Mouse (Mus musculus): ENCODE measurements around the gene Ehhadh. TPM values are rescaled to one million over a fixed set of nuclear protein-coding genes. Genes with fewer than 3 reads are reported as not detected.

Ehhadh gene
- 1.3 and 1.8 TPM in 2 replicates for polyA plus RNA-seq (2011; ENCODE audit: insufficient read depth, insufficient read length, low replicate concordance, missing spikeins)

DNA sequence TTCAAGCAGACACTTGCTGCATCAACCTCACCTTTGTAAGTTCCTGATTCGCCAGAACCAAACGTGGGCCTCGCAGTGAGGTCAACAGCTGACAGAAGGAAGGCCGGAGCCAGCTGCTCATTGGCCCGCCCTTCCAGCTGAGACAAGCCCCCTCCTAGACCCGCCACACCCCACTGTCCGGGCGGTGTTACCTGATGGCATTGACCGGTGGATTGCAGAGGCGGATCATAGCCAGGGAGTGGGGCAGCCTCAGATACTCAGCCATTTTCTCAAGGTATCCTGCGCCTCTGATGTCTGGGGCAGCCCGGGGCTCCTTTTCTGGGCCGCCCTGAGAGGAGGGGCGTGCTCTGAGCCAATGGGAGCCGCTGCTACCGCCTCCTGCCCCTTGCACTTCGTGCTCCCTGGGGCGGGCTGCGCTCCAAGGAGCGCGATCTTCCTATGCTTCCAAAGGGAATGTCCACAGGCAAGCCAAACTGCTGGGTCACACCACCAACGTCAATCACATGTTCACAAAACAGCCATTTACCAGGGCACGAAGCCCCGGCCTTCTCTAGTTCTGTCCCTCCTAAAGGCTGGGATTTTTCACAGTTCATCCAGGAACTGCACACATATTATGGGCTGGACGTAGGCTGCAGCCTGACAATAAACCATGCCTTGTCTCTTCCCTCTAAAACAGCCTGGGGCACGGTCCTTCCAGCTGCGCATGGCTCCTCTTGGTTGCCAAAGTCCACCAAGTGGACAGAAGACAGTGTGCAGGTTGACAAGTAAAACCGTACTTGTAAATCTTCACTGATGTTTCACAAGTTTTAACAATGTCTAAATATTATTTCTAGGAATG, at the start of gene Ehhadh:
Gene Ehhadh (minus strand): TSS at position 292 of the 838 bp plus-strand sequence.
- WGBS = 11% methylated on average over 28 of the region's 28 CpGs
- H3K4me3 ChIP-seq (replicated peaks; ENCODE audit: control insufficient read depth, low read depth, low read length) = peak within 1 kb of the TSS; percentile 78
- no peaks in the 10 kb centered on the region; the same call in 1 of the 2 replicates for H3K4me1 ChIP-seq (ENCODE audit: control insufficient read depth, insufficient read depth, low read length)
- TF ChIP-seq POLR2A (IDR thresholded peaks at IDR 0.05; ENCODE audit: borderline replicate concordance, control insufficient read depth, low read depth, low read length) = peak; percentile 24; the same call in 1 of the 2 replicates
- no peak for TF ChIP-seq CTCF (IDR thresholded peaks at IDR 0.05; ENCODE audit: control insufficient read depth, insufficient read depth, low read length)
- H3K27ac ChIP-seq (ENCODE audit: control insufficient read depth, insufficient read depth, low read depth, low read length, poor library complexity) = peak within 1 kb of the TSS; percentile 37; the same call in 1 of the 2 replicates

DNA sequence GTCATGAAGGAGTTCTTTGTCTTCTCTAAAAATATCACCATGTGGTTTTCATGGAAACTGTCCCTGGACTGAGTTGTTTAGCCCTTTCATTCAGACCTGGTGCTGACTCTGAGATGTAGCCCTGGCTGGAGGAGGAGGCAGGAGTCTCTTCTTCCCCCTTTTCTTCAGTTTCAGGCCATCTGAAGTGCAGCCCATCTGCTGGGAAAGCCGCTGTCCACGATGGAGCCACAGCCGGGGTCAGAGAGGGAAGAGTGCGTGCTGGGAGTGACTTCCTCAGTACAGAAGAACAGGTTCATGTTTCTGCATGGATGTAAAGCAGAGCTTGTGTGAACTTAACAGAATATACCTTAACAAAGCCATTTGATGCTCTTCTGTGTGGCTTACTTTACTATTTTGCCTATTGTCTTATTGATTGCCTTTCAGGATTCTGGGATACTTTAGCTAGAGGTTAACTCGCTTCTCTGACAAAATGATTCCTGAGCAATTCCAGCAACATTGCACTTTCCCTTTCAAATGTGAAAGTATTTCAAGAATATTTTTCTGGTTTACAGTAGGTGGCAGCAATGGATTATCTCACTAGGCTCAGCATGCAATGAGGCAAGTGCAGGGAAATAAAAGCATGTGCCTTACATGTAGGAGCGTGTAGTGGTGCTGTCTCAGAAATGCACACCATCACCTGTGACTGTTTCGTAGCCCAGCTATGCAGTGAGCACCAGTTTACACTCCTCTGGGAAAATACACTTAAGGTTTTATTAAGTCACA, 48.9 kb upstream of the Ehhadh start:
- Histone ChIP-seq H3K4me3 (replicated peaks; ENCODE audit: control insufficient read depth, low read depth, low read length) (no peak overlapping the region), H3K27ac (ENCODE audit: control insufficient read depth, insufficient read depth, low read depth, low read length, poor library complexity) (no peak overlapping the region), H3K4me1 (ENCODE audit: control insufficient read depth, insufficient read depth, low read length) (no peaks in the 10 kb centered on the region; the same call in 1 of the 2 replicates)
- TF ChIP-seq CTCF (IDR thresholded peaks at IDR 0.05; ENCODE audit: control insufficient read depth, insufficient read depth, low read length) = no peak
- WGBS = 16% methylated on average over 7 of the region's 7 CpGs

DNA sequence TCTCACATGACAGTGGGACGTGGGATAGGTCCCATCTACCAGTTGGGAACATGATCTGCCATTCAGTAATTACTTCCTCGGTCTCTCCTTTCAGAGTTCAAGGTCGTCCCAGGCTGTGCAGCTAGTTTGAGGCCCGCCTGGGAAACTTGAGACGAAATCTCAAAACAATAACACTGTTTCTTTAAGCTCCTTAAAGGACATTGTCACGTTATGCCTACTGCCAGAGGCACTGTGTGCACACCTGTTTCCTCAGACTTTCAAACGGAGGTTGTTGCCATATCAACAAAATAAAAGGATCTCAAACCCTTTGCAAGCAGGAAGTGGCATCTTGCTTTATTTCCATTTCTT, 48.0 kb upstream of the Ehhadh start:
- H3K4me3 ChIP-seq (replicated peaks; ENCODE audit: control insufficient read depth, low read depth, low read length) = no peak overlapping the region
- no peak overlapping the region for H3K27ac ChIP-seq (ENCODE audit: control insufficient read depth, insufficient read depth, low read depth, low read length, poor library complexity)
- TF ChIP-seq POLR2A (IDR thresholded peaks at IDR 0.05; ENCODE audit: borderline replicate concordance, control insufficient read depth, low read depth, low read length) (no peak), CTCF (IDR thresholded peaks at IDR 0.05; ENCODE audit: control insufficient read depth, insufficient read depth, low read length) (no peak)
- H3K4me1 ChIP-seq (ENCODE audit: control insufficient read depth, insufficient read depth, low read length) = no peaks in the 10 kb centered on the region; the same call in none of the 2 replicates
- 42% methylated on average over 7 of the region's 7 CpGs for WGBS

DNA sequence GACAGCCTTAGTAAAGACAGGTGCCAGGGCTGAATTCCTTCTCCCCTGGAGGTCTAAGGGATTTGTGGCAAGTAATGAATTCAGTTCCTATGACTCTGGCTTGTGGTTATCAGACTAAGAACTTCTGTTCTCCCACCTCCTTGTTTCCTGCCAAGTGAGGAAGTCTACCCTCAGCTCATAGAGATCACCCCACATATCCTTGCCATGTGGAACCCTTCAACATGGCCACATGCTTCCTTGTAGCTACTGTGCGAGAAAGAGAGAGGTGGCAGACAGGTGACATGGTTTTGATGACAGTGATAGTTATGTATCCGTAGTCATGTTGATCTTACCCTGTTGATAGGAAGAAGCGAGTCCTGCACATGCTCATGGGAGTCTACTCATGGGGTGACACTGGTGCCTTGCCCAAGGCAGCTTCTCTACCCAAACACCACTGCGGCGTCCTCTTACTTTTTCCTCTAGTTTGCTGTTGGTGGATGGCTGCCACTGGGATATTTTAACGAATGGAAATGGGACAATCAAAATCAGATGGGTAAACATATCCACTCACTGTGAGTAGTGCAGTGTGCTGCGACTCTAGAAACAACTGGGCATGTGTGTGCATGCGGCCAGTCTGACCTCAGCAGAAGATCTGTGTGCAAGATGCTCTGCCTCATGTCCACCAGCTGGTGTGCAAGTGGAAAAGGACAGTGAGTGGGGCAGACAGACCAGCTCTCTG, 47.4 kb upstream of the Ehhadh start:
- H3K4me3 ChIP-seq (replicated peaks; ENCODE audit: control insufficient read depth, low read depth, low read length) = no peak overlapping the region
- TF ChIP-seq POLR2A (IDR thresholded peaks at IDR 0.05; ENCODE audit: borderline replicate concordance, control insufficient read depth, low read depth, low read length) = no peak
- TF ChIP-seq CTCF (IDR thresholded peaks at IDR 0.05; ENCODE audit: control insufficient read depth, insufficient read depth, low read length) = no peak
- WGBS = 65% methylated on average over 8 of the region's 8 CpGs
- H3K4me1 ChIP-seq (ENCODE audit: control insufficient read depth, insufficient read depth, low read length) = no peaks in the 10 kb centered on the region; the same call in none of the 2 replicates
- no peak overlapping the region for H3K27ac ChIP-seq (ENCODE audit: control insufficient read depth, insufficient read depth, low read depth, low read length, poor library complexity)

DNA sequence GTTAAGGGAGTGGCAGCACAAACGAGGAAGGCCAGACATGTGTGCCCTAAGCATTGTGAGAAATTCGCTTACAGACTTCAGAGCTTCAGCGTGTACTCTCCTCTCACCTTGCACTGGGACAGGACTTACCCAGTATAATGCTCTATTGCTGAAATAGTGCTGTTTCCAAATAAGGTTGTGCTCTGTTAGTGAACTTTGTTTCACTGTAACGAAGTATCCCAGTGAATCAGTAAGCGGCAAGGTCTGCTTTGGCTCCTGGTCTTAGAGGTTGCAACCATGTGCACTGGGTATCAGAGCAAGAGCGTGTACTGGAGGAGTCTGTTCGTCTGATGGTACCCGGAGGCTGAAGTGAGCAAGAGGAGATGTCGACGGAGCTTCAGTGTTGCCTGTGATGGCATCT, 46.4 kb upstream of the Ehhadh start:
- Histone ChIP-seq H3K27ac (ENCODE audit: control insufficient read depth, insufficient read depth, low read depth, low read length, poor library complexity) (no peak overlapping the region), H3K4me3 (replicated peaks; ENCODE audit: control insufficient read depth, low read depth, low read length) (no peak overlapping the region), H3K4me1 (ENCODE audit: control insufficient read depth, insufficient read depth, low read length) (no peaks in the 10 kb centered on the region; the same call in none of the 2 replicates)
- TF ChIP-seq CTCF (IDR thresholded peaks at IDR 0.05; ENCODE audit: control insufficient read depth, insufficient read depth, low read length) = no peak
- TF ChIP-seq POLR2A (IDR thresholded peaks at IDR 0.05; ENCODE audit: borderline replicate concordance, control insufficient read depth, low read depth, low read length) = no peak
- WGBS = 80% methylated on average over 10 of the region's 10 CpGs

DNA sequence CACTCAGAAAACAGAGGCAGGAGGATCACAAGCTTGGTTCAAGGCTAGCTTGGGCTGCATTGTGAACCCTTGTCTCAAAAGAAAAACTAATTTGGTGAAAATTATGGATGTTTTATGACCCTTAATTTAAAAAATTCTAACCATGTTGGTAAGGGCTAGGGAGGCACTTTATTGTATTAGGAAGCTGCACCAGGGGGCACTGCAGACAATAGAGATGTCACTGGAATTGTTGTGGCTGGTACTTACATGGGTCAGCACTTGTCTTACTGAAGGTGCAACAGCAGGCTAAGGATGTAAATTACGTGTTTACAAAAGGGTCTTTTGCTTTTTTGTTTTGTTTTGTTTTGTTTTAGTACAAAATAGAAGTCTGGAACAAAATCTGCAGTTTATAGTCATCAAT, 45.9 kb upstream of the Ehhadh start:
- TF ChIP-seq POLR2A (IDR thresholded peaks at IDR 0.05; ENCODE audit: borderline replicate concordance, control insufficient read depth, low read depth, low read length) (no peak), CTCF (IDR thresholded peaks at IDR 0.05; ENCODE audit: control insufficient read depth, insufficient read depth, low read length) (no peak)
- Histone ChIP-seq H3K4me3 (replicated peaks; ENCODE audit: control insufficient read depth, low read depth, low read length) (no peak overlapping the region), H3K27ac (ENCODE audit: control insufficient read depth, insufficient read depth, low read depth, low read length, poor library complexity) (no peak overlapping the region), H3K4me1 (ENCODE audit: control insufficient read depth, insufficient read depth, low read length) (no peaks in the 10 kb centered on the region; the same call in none of the 2 replicates)
- WGBS = 87% methylated on average over 1 of the region's 1 CpGs

DNA sequence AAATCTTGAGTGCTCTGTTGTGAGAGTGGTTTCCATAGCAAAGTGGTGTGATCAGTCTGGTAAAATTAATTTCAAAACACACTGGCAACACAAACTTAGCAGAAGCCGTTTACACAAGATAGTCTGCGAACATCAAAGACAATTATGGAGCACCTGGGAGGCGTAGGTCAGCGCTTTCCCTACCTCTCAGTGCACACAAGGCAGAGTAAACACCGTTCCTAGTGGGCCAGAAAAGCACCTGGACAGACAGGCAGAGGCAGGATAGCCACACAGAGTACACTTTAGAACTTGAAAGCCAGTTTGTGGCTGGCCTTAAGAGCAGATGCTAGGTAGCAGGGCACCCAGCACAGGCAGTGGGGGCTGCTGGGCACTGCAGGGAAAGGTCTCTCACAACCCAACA, 44.2 kb upstream of the Ehhadh start:
- WGBS = 80% methylated on average over 5 of the region's 5 CpGs
- TF ChIP-seq CTCF (IDR thresholded peaks at IDR 0.05; ENCODE audit: control insufficient read depth, insufficient read depth, low read length) = no peak
- TF ChIP-seq POLR2A (IDR thresholded peaks at IDR 0.05; ENCODE audit: borderline replicate concordance, control insufficient read depth, low read depth, low read length) = no peak
- Histone ChIP-seq H3K27ac (ENCODE audit: control insufficient read depth, insufficient read depth, low read depth, low read length, poor library complexity) (no peak overlapping the region), H3K4me3 (replicated peaks; ENCODE audit: control insufficient read depth, low read depth, low read length) (no peak overlapping the region), H3K4me1 (ENCODE audit: control insufficient read depth, insufficient read depth, low read length) (no peaks in the 10 kb centered on the region; the same call in none of the 2 replicates)

Data from bone marrow, adult 2 months (tissue).